Comparison of ENCODE assay signal across 8 mouse cellular contexts in genomic region chr12:51594030-51594470, GRCm38 (mm10). TPM values are rescaled to one million over a fixed set of nuclear protein-coding genes. Genes with fewer than 3 reads are reported as not detected.
DNase-seq lines count a peak whose midpoint lies in the region; ATAC-seq and TF ChIP-seq lines count a peak whose summit lies in the region.

No protein-coding gene starts in this region.

- no peaks in the 10 kb centered on the region for H3K36me3 ChIP-seq in lung, embryonic 15.5 days
- no peaks in the 10 kb centered on the region for H3K36me3 ChIP-seq in intestine, postnatal 0 days (ENCODE audit: control insufficient read depth, insufficient read depth)
- no peaks in the 10 kb centered on the region for H3K36me3 ChIP-seq in neural tube, embryonic 15.5 days

- no peak for TF ChIP-seq POLR2A in embryonic fibroblast, embryonic 13.5 days (IDR thresholded peaks at IDR 0.05; ENCODE audit: low read depth, low read length)

- H3K27ac ChIP-seq in lung, embryonic 15.5 days = no peak overlapping the region
- H3K27ac ChIP-seq in embryonic fibroblast, embryonic 13.5 days (ENCODE audit: insufficient read depth, low read length) = no peak overlapping the region
- no peak overlapping the region for H3K27ac ChIP-seq in intestine, postnatal 0 days (ENCODE audit: low read depth, low read length)
- no peak overlapping the region for H3K27ac ChIP-seq in neural tube, embryonic 15.5 days (replicated peaks)

- no peak for ATAC-seq in lung, embryonic 15.5 days (ENCODE audit: borderline replicate concordance, extremely low read depth, low FRiP score, low TSS enrichment)
- no peak for ATAC-seq in intestine, postnatal 0 days
- ATAC-seq in neural tube, embryonic 15.5 days (ENCODE audit: low FRiP score) = no peak; the same call in 1 of the 2 replicates

- WGBS in lung, embryonic 15.5 days = 3% methylated on average over 18 of the region's 18 CpGs
- 4% methylated on average over 18 of the region's 18 CpGs for WGBS in intestine, postnatal 0 days
- WGBS in neural tube, embryonic 15.5 days = under 1% methylated on average over 18 of the region's 18 CpGs

- H3K4me1 ChIP-seq in lung, embryonic 15.5 days = peaks cover 19% of the 10 kb centered on the region
- no peaks in the 10 kb centered on the region for H3K4me1 ChIP-seq in embryonic fibroblast, embryonic 13.5 days (ENCODE audit: control insufficient read depth, insufficient read depth, low read length)
- peaks cover 15% of the 10 kb centered on the region; the same call in 1 of the 2 replicates for H3K4me1 ChIP-seq in intestine, postnatal 0 days (replicated peaks; ENCODE audit: control insufficient read depth, insufficient read depth, low read length)
- peaks cover 21% of the 10 kb centered on the region for H3K4me1 ChIP-seq in neural tube, embryonic 15.5 days

- no peak for DNase-seq in lung, postnatal 36 days
- no peak for DNase-seq in adipocyte (ENCODE audit: low spot score)
- DNase-seq in right cerebral cortex, postnatal 36 days (ENCODE audit: low spot score in 2 of 2) = no peak
- DNase-seq in urinary bladder, postnatal 36 days (ENCODE audit: low spot score in 2 of 2) = no peak

- H3K4me3 ChIP-seq in lung, embryonic 15.5 days = peak overlapping the region; percentile 49
- H3K4me3 ChIP-seq in embryonic fibroblast, embryonic 13.5 days (ENCODE audit: insufficient read depth, low read length) = peak overlapping the region; percentile 31
- peak overlapping the region; percentile 59 for H3K4me3 ChIP-seq in intestine, postnatal 0 days (ENCODE audit: low read depth, low read length)
- H3K4me3 ChIP-seq in neural tube, embryonic 15.5 days (replicated peaks) = peak overlapping the region; percentile 82

- no peak for TF ChIP-seq CTCF in embryonic fibroblast, embryonic 13.5 days (IDR thresholded peaks at IDR 0.05; ENCODE audit: borderline replicate concordance, insufficient read depth, low read length)
- no peak for TF ChIP-seq CTCF in intestine, postnatal 0 days (IDR thresholded peaks at IDR 0.05; ENCODE audit: low read depth)

- H3K9ac ChIP-seq in lung, embryonic 15.5 days = peak overlapping the region; percentile 27; the same call in 1 of the 2 replicates
- H3K9ac ChIP-seq in intestine, postnatal 0 days (ENCODE audit: low read depth, low read length) = no peak overlapping the region
- H3K9ac ChIP-seq in neural tube, embryonic 15.5 days (replicated peaks) = peak overlapping the region; percentile 65

- peak overlapping the region; percentile 99 for H3K4me2 ChIP-seq in lung, embryonic 15.5 days
- H3K4me2 ChIP-seq in intestine, postnatal 0 days (replicated peaks; ENCODE audit: low read depth) = peak overlapping the region; percentile 97
- peak overlapping the region; percentile 99 for H3K4me2 ChIP-seq in neural tube, embryonic 15.5 days

- H3K27me3 ChIP-seq in lung, embryonic 15.5 days = peaks cover 53% of the 10 kb centered on the region
- H3K27me3 ChIP-seq in intestine, postnatal 0 days (replicated peaks; ENCODE audit: control insufficient read depth, insufficient read depth, low read length) = peaks cover 49% of the 10 kb centered on the region
- peaks cover 26% of the 10 kb centered on the region for H3K27me3 ChIP-seq in neural tube, embryonic 15.5 days (replicated peaks)

- no peaks in the 10 kb centered on the region for H3K9me3 ChIP-seq in lung, embryonic 15.5 days
- H3K9me3 ChIP-seq in intestine, postnatal 0 days (ENCODE audit: control insufficient read depth) = no peaks in the 10 kb centered on the region
- no peaks in the 10 kb centered on the region for H3K9me3 ChIP-seq in neural tube, embryonic 15.5 days (replicated peaks)

RNA-seq across cellular contexts. Expression of gene Coch, which starts 0.9 kb away (rescaled TPM):
- 0.70 and 0.90 TPM in 2 replicates for polyA plus RNA-seq in lung, embryonic 15.5 days (2015; fragmentation: Nextera tagmentation; extraction: Ambion mirVana)
- 3.8 and 14.8 TPM in 2 replicates for polyA plus RNA-seq in embryonic fibroblast, embryonic 13.5 days (2011; ENCODE audit: insufficient read length, low read depth, missing spikeins)
- 0.71 and 0.89 TPM in 2 replicates for polyA plus RNA-seq in intestine, postnatal 0 days (2015; fragmentation: Nextera tagmentation; extraction: Ambion mirVana)
- 13.0 and 16.5 TPM in 2 replicates for polyA plus RNA-seq in neural tube, embryonic 15.5 days (2015; fragmentation: Nextera tagmentation; extraction: Ambion mirVana)

Comparison
In these comparisons a context has a peak if more than half of its experiments do, and no peak if none do; other contexts are left out.
1. H3K4me3 ChIP-seq: peak in every context shown above with its lines; median percentile 82 in neural tube, embryonic 15.5 days; 59 in intestine, postnatal 0 days; 49 in lung, embryonic 15.5 days; 31 in embryonic fibroblast, embryonic 13.5 days.